Mouse (Mus musculus) kidney, adult 2 months (tissue): ENCODE data around the gene Klrb1. TPM values are rescaled to one million over a fixed set of nuclear protein-coding genes. Genes with fewer than 3 reads are reported as not detected.
"Not testable (repeated sequence)": the region's sequence is repeated elsewhere in the genome, so short reads cannot be mapped to it uniquely, and the experiment has no call there.

Experiments
- DNase-seq: peaks from one replicate; pipeline ENCODE4 v3.0.0; 2021
- H3K27ac ChIP-seq: fragments of 200-500 bp; 2 replicates; pipeline ENCODE4 v1.5.1; 2012; ENCODE audit warnings: low read depth, low read length, control low read depth, inconsistent platforms; ENCODE audit not compliant: insufficient read depth
- H3K27me3 ChIP-seq: fragments of 200-500 bp; replicated peaks from 2 replicates; pipeline ENCODE4 v1.6.1; 2012; ENCODE audit warnings: mild to moderate bottlenecking, moderate library complexity, low read length, inconsistent platforms; ENCODE audit not compliant: control insufficient read depth, insufficient read depth
- H3K36me3 ChIP-seq: fragments of 200-500 bp; 2 replicates; pipeline ENCODE4 v1.6.1; 2012; ENCODE audit warnings: mild to moderate bottlenecking, moderate library complexity, low read length, inconsistent platforms; ENCODE audit not compliant: control insufficient read depth, insufficient read depth
- H3K4me1 ChIP-seq: fragments of 200-500 bp; 2 replicates; pipeline ENCODE4 v1.6.1; 2011; ENCODE audit warnings: low read length; ENCODE audit not compliant: control insufficient read depth, insufficient read depth
- H3K4me3 ChIP-seq: fragments of 200-500 bp; 2 replicates; pipeline ENCODE4 v1.5.1; 2011; ENCODE audit warnings: mild to moderate bottlenecking, low read depth, low read length, control low read depth; ENCODE audit not compliant: insufficient read depth
- CTCF ChIP-seq: fragments of 200-500 bp; conservative IDR thresholded peaks from 2 replicates; pipeline ENCODE4 v1.5.1; 2011; ENCODE audit warnings: low read depth, mild to moderate bottlenecking, control low read depth, low read length, moderate library complexity, mixed read lengths; ENCODE audit not compliant: insufficient read depth, insufficient read length
- POLR2A ChIP-seq: fragments of 200-500 bp; IDR thresholded peaks from one replicate; pipeline ENCODE4 v1.6.1; 2011; ENCODE audit warnings: low read depth, low read length, control low read depth
- WGBS: fragments of 180-500 bp; shearing (Covaris S2); methylation state at CpG from one replicate; pipeline ENCODE4 v1.1.7; 2018; 5-methylcytosine and 5-hydroxymethylcytosine counted together
- polyA plus RNA-seq: library from polyadenylated mRNA; depleted of rRNA; stranded (reverse); fragments of >200 nt; gene quantifications from 2 replicates; pipeline ENCODE4 v1.2.3, GENCODE M21; 2012

Gene Klrb1
- polyA plus RNA-seq, 1 experiment = not detected

DNA sequence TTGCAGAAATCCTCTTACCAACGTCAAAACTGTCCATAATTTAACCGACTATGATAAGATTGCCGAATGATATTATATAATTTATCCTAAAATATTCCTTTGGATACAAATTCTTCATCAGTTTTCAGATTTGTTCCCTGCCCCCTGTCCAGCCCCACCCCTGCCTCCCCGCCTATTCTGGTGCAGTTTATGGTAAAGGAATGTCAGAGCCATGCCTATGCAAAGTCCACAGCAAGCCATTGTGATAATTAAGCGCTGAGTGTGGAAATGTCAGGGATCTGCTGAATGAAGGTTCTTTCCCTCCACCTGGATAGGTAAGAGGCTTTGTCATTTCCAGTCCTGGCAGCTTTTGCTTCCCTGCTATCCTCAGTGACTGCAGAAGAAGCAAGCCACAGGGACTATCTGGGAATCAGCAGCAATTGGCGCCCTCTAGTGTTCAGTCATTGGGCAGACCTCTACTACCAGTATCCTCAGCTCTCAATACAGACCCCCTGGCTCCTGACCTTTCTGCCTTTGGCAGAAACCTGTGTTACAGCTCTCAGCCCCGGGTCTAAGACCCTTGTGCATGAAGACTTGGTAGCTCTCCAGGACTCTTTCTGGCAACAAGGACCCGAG is 30.9 kb upstream of the Klrb1 start:
- WGBS = 35% methylated on average over 8 of the region's 8 CpGs
- H3K27me3 ChIP-seq, H3K36me3 ChIP-seq, H3K4me3 ChIP-seq, H3K4me1 ChIP-seq, H3K27ac ChIP-seq: not testable (repeated sequence)
- DNase-seq = peak; percentile 90
- TF ChIP-seq CTCF = peak; percentile 69

DNA sequence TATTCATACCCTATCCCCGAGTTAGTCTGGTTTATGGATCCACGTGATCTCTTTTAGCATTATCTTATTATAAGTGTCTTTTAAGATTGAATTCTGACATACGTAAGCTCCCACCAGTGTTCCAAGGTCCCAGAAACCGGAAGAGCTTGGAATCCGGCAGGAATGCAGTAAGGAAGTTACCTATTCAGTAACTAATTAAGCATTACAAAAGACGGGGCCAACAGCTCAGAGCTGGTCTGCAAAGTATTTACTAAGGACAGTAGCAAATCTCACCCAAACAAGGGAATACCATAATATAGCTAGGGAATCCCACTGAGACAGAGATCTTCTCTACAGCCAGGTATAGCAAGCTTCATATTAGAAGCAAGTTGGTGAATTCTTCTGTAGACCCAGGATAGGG is 24.1 kb upstream of the Klrb1 start:
- H3K4me1 ChIP-seq, DNase-seq, H3K27ac ChIP-seq, H3K27me3 ChIP-seq, H3K4me3 ChIP-seq, H3K36me3 ChIP-seq: not testable (repeated sequence)
- WGBS = 51% methylated on average over 6 of the region's 6 CpGs

DNA sequence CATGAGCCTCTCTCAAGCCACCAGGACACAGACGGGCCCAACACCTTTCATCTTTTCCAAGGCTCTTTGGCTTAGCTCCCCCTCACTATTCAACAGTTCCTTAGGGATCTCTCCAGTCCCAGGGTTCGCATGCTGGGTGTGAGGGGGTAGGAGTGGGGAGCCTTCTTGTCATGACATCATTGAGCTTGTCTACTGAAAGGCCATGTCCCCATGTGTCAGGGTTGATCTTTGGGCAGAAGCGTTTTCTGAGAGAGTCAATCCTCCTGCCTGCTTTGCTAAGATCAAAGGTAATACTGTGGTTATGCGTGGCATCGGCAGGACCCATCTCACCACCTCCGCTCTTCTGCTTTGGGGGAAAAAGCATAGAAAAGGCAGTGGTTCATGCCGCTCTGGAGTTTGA is 14.6 kb upstream of the Klrb1 start:
- 88% methylated on average over 7 of the region's 7 CpGs for WGBS
- Histone ChIP-seq H3K27me3 (no peaks in the 10 kb centered on the region), H3K4me1 (no peaks in the 10 kb centered on the region), H3K27ac (no peak overlapping the region), H3K36me3 (no peaks in the 10 kb centered on the region), H3K4me3 (no peak overlapping the region)
- no peak for DNase-seq
- TF ChIP-seq POLR2A (no peak), CTCF (no peak)

DNA sequence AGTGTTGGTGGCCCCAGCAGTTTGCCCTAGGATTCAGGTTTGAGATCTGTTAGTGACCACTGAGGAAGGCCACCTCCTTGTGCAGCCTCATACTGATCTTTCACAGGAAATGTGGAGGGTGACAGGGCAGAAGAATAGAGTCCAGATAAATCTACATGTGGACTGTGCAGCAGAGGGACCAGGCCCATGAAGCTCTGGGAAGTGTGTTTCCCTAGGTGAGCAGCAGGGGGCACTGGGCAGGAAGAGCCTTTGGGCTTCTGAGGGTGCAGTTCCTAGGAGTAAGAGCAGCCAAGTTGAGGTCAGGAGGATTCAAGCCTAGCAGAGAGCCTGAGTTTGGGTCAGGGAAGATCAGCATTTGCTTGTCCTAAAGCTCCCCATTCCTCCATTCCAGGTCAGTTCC is 13.2 kb upstream of the Klrb1 start:
- DNase-seq = peak; percentile 19
- Histone ChIP-seq H3K36me3 (no peaks in the 10 kb centered on the region), H3K4me1 (no peaks in the 10 kb centered on the region), H3K27ac (no peak overlapping the region), H3K27me3 (no peaks in the 10 kb centered on the region), H3K4me3 (no peak overlapping the region)
- TF ChIP-seq POLR2A (no peak), CTCF (peak; percentile 63)

DNA sequence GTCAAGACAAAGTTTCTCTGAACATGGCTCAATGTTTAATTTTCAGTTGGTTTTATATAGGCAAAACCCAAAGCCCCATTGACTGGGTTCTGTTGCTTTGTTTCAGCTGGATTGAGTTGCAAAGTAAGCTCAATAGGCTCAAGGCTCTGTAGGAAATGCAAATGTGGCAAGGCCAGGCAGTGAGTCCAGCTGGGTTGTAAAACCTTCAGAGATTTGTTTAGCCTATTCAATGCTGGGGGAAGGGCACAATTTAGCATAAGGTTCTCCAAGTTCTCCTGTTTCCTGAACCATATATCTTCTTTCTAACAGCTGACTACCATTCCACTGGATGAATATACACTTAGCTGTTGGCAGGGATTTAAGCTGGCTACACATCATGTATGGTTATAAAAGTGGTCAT is 12.0 kb upstream of the Klrb1 start:
- H3K27ac ChIP-seq = no peak overlapping the region

DNA sequence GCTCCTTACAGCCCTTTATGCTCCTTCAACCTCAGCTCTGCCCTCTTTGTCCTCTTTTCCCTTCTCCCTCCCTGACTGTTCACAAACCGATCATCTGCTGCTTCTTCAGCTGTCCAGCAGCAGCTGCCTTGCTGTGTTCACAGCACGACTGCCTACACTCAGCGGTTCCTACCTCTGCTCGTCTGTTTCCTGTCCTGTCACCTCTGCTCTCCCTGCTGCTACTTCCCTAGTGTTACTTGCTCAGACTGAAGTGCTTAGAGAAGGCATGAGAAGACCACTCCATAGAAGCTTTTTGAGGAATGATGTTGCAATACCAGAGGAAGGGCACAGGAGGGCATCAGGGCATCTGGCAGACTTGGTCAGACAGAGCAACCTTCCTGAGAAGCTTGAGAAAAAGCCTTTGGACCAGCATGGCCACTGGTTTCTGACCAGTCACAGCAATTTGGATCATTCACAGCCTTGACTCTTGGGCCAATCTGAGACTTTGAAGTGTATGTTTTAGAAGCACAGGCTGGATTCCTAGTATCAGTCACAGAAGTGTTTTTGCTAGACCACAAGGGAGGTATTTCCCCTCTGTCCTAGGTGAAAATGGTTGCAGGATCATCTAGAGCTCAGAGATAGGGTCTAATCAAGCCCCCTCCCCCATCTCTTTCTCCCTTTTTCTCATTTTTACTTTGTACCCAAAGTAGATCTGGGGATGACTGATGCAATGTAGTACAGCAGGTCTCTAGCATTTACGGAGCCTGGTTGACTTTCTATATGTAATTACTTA is 11.2 kb upstream of the Klrb1 start:
- WGBS = 65% methylated on average over 5 of the region's 5 CpGs

More for the DNA sequence above, 12.0 kb upstream of the Klrb1 start:
- Histone ChIP-seq H3K27me3 (no peaks in the 10 kb centered on the region), H3K36me3 (no peaks in the 10 kb centered on the region), H3K4me3 (no peak overlapping the region), H3K4me1 (no peaks in the 10 kb centered on the region)
- TF ChIP-seq POLR2A (no peak), CTCF (no peak)
- DNase-seq = no peak

DNA sequence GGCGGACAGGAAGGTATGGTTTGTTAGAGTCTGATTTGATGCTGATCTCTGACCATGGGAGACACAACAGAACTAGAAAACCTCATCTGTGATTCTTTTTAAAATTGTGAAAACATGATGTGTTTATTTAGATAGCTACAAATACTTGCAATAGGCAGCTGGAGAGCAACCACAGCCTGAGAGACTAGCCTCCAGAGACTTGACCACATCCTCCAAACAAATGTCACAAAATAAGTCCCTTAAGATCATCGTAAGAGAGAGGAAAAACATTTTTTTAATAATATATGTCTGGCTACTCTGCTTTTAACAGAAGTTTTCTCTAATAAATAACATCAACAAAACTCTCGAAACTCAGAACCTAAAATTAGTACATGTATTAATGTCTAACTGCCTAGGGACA is 9.2 kb upstream of the Klrb1 start:
- H3K36me3 ChIP-seq = no peaks in the 10 kb centered on the region
- WGBS = 71% methylated on average over 3 of the region's 3 CpGs
- H3K27me3 ChIP-seq = no peaks in the 10 kb centered on the region
- no peak overlapping the region for H3K27ac ChIP-seq
- TF ChIP-seq POLR2A (no peak), CTCF (no peak)
- H3K4me1 ChIP-seq = no peaks in the 10 kb centered on the region
- DNase-seq = no peak
- no peak overlapping the region for H3K4me3 ChIP-seq

More for the DNA sequence above, 11.2 kb upstream of the Klrb1 start:
- H3K36me3 ChIP-seq = no peaks in the 10 kb centered on the region
- TF ChIP-seq CTCF = no peak
- no peak for TF ChIP-seq POLR2A
- H3K4me3 ChIP-seq = no peak overlapping the region
- H3K4me1 ChIP-seq = no peaks in the 10 kb centered on the region
- no peaks in the 10 kb centered on the region for H3K27me3 ChIP-seq
- H3K27ac ChIP-seq = no peak overlapping the region
- DNase-seq = no peak
